Mouse (Mus musculus): ENCODE results near the gene Kiss1.
"Not testable (repeated sequence)": the region's sequence is repeated elsewhere in the genome, so short reads cannot be mapped to it uniquely, and the experiment has no call there.

Kiss1 gene

DNA sequence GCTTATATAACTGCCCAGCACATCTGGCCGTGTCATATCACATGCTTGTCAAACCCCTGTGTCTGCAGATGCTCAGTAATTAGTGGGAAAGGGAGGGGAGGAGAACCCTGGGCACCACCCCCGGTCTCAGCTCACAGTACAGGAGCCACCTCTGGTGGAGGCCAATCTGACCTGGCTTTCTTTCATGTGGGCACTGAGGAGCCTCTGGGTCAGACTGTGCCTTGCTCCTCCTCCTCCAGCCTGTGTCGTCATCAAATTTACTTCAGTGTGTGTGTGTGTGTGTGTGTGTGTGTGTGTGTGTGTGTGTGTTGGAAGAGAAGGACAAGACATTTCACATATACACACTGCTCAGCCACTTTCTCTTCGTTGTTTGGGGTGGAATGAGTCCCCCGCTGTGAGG lies 1.7 kb downstream of the Kiss1 start:
- DNase-seq = no peak

- no peak for DNase-seq
These were observed 4.3 kb downstream of the Kiss1 start for GRCm38 (mm10) chr1:133325951-133326350.

GRCm38 (mm10) chr1:133327094-133327493 lies 5.4 kb downstream of the Kiss1 start:
- DNase-seq = no peak

DNA sequence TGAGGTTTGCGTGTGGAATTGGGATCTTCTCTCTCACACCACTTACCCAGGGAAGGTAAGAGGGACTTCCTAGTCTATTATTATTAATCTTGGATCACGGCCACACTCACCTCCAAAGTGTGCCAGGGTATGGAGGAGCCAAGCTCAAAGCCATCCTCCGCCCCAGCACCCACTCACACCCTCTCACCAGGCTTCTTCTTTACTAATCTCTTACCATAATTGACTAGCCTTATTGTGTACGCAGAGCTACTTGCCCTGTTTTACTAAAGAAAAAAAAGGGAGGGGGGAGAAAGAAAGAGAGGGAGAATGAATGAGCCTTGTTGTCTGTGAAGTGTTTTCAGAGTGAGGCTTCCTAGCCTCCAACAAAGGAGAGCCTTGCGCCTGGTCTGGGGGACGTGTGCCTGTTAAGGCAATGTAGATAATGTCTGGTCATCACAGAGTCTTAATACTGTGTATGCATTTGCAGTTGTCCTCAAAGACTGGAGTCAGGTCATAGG lies 6.7 kb downstream of the Kiss1 start:
- no peak for DNase-seq

DNA sequence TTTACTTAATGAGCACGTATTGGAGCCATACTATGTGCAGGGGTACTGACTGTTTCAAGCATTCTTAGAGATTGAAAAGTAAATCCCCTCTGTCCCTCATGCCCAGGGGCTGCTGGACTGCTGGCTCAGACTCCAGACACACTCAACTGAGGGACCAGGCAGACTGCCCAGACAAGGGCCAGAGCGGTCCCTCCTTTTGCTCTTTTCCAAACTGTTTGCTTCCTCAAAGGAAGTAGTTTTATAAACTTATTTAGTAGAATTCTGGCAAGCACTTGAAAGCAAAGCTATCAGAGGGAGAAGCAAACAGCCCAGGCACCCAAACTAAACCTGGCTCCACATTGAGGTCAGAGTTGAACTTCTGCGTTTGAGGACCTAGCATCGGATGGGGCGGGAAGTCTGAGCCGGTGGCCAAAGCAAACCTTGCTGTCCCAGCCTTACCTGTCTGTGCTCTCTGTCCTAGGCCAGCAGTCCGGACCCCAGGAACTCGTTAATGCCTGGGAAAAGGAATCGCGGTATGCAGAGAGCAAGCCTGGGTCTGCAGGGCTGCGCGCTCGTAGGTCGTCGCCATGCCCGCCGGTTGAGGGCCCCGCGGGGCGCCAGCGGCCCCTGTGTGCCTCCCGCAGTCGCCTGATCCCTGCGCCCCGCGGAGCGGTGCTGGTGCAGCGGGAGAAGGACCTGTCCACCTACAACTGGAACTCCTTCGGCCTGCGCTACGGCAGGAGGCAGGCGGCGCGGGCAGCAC lies 7.4 kb downstream of the Kiss1 start:
- no peak for DNase-seq

- no peak for DNase-seq
These were observed 7.9 kb downstream of the Kiss1 start for GRCm38 (mm10) chr1:133329638-133329964.

DNA sequence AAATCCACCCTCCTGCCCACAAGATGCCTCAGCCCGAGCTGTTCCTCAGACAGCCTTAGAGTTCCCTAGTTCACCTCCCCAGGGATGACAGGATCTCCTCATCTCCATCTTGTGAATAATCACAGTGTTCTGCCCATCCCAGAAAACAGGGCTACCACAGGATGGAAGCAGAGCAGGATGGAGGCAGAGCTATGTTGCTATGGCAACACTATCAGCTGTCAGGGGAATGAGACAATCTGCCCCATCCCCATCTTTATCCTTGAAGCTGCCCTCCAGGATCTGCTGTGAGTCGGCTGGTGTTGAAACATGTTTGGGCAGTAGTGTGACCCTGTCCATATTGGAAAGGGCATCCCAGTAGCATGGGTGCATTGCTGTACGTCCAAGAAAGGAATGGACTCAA lies 9.5 kb downstream of the Kiss1 start:
- DNase-seq = no peak

GRCm38 (mm10) chr1:133332656-133333430 lies 11.2 kb downstream of the Kiss1 start:
- no peak for DNase-seq

- DNase-seq = no peak
These were observed 12.3 kb downstream of the Kiss1 start for GRCm38 (mm10) chr1:133333937-133334336.

GRCm38 (mm10) chr1:133340403-133340802 lies 18.7 kb downstream of the Kiss1 start:
- DNase-seq = not testable (repeated sequence)

- DNase-seq = no peak
These were observed 22.7 kb downstream of the Kiss1 start for GRCm38 (mm10) chr1:133344357-133344756.

DNA sequence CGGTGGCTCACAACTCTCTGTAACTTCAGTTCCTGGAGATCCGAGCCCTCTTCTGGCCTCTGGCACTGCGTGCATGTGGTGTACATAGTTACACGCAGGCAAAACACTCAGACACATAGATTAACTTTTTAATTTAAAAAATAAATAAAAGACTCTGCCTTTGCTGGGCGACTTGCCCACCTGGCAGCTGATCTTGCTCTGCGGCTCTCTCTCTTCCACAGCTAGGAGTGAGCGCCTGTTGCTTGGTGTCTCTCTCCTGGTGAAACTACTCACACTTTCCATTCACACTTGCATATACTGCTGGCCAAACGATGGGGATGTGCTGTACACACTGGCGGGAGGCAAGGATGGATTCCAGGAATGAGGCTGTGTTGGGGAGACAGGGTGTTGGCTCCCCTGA lies 24.9 kb downstream of the Kiss1 start:
- no peak for DNase-seq

DNA sequence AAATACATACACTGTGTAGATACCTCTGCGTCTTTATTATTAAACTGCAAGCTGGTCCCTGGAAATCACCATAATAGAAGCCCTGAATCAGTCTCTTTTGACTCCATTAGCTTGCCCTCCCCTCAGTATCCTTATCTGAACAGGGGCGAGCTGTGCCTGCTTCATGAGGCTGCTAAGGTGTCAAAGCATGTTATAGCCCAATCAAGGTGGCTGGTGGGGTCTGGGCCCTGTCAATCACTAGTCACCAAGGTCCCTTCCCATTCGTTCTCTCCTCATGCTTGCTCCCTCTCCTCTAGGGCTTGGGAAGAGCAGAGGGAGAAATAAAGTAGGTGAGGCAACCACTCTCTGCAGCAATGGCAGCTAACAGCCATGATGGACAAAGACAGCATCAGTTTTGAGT lies 25.6 kb downstream of the Kiss1 start:
- DNase-seq = no peak

- no peak for DNase-seq
These were observed 26.2 kb downstream of the Kiss1 start for GRCm38 (mm10) chr1:133347693-133348520.

- DNase-seq = no peak
These were observed 28.5 kb downstream of the Kiss1 start, which contains the start of gene Ren1 for GRCm38 (mm10) chr1:133350210-133350609. Gene Ren1 (plus strand): TSS chr1:133350510.

DNA sequence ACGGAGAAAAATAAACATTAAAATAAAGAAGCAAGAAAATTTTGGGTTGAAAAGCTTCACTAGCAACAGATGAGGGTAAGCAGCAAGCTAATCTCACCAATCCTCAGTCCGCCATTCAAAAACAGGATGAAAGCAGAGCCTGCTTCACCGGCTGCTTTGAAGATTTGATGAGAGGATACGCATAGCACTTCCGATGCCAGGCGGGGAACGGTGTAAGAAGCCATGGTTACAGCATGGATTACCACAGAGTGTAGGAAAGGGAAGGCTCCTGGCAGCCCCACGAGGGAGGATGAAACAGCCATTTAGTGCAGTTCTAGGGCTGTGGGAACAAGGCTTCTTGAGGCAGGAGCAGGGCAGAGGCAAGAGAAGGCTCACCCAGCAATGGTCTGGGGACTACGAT lies 30.1 kb downstream of the Kiss1 start:
- DNase-seq = no peak

DNA sequence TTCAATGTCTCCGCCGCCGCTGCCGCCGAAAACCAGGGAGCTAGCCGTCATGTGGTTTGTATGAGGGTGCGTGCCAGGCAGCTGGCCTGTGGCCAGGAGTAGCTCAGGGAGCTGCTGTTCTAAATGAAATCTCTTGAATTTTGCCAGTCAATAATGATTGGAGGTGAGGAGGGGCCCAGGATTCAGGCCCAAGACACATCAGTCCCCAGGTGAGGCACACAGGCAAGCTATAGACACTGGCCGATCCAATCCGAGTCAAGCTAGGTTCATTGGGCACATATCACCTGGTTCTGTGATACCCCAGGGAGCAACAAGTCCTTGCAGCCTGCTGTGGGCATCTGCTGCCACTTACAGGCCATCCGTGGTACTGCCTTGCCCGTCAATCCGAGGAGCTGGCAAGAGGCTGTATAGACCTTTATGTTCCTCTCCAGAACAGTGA lies 31.7 kb downstream of the Kiss1 start:
- DNase-seq = peak; percentile 82

DNA sequence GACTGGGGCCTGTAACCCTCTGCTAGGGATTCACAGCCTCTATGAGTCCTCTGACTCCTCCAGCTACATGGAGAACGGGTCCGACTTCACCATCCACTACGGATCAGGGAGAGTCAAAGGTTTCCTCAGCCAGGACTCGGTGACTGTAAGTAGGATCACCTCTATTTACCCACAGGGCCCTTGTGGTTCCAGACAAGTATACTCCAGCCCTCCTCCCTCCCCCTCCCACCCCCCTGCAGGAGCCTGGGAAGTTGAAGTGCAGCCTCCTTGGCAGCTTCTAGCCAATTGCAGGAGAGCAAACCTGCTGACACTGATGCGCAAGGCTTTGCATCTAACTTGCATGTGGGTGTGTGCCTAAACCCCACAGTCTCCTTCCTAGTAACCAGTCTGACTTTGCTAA lies 33.8 kb downstream of the Kiss1 start:
- no peak for DNase-seq

- DNase-seq = no peak
These were observed 34.2 kb downstream of the Kiss1 start for GRCm38 (mm10) chr1:133355912-133356311.

GRCm38 (mm10) chr1:133356330-133356729 lies 34.7 kb downstream of the Kiss1 start:
- DNase-seq = no peak

- DNase-seq = no peak
These were observed 39.3 kb downstream of the Kiss1 start for GRCm38 (mm10) chr1:133361006-133361405.

DNA sequence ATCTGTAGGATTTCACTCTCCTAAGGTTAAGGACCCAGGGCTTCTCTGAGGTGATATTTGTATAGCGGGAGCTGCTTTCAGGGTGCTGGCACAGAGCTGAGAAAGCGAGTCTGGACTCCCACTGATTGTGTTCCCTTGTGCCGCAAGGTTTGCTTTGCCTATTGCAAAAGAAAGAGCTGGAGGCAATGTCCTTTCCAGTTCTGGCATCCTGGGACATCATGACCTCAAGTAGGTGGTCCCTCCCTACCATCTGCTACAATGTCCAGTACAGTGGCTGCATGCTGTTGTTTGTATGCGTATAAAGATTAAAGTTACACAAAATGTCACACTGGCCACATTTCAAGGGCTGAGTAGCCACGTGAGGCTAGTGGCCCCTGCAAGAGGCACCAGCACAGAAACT lies 40.4 kb downstream of the Kiss1 start:
- no peak for DNase-seq

GRCm38 (mm10) chr1:133363276-133364021 lies 41.8 kb downstream of the Kiss1 start, which contains the start of gene Etnk2:
Gene Etnk2 (plus strand): TSS chr1:133363572.
- DNase-seq = peak; percentile 65
